Mouse (Mus musculus) R1 (cell line): ENCODE results near the gene Tmem38a.
A peak's percentile ranks its signal among the peaks of the same experiment; 100 is the strongest.

ENCODE experiments used
- DNase-seq: peaks from one replicate; pipeline ENCODE4 v3.0.0-alpha.2; 2018; ENCODE audit warnings: low read depth, low spot score

The Tmem38a gene

GRCm38 (mm10) chr8:72583056-72583771 is 11.4 kb downstream of the Tmem38a start:
- no peak for DNase-seq

- DNase-seq: no peak
Observed at GRCm38 (mm10) chr8:72584390-72584789, 12.5 kb downstream of the Tmem38a start.

- no peak for DNase-seq
Observed at GRCm38 (mm10) chr8:72587806-72588205, 16.0 kb downstream of the Tmem38a start.

- no peak for DNase-seq
Observed at GRCm38 (mm10) chr8:72588865-72589264, 17.0 kb downstream of the Tmem38a start.

- DNase-seq: no peak
Observed at GRCm38 (mm10) chr8:72589286-72589685, 17.4 kb downstream of the Tmem38a start.

- peak; percentile 50 for DNase-seq
Observed at GRCm38 (mm10) chr8:72590198-72590597, 18.3 kb downstream of the Tmem38a start.
